Mouse (Mus musculus) liver, embryonic 14.5 days (tissue): ENCODE results near the gene Fam185a.

Source experiments
- CTCF ChIP-seq: IDR thresholded peaks from 2 replicates; pipeline ENCODE4 v1.5.1; 2016; ENCODE audit warnings: antibody characterized with exemption, low read depth, control low read depth
- EP300 ChIP-seq: IDR thresholded peaks from 2 replicates; pipeline ENCODE4 v1.6.1; 2016; ENCODE audit warnings: antibody characterized with exemption, low read depth

DNA sequence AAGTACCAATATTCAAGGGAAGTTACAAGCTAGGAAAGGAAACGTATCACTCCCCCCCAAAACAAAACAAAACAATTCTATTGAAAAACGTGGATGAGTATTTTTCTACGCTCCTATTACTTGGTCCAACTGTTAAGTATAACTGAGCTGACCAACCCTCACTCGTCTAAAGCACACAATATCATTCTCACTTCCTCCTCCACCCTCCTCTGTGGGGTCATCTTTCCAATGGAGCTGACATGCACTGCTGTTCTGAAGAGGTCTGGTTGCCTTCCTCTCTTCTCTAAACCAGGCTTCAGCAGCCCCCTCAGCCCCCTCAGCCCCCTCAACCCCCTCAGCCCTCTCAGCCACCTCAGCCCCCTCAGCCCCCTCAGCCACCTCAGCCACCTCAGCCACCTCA, 85.0 kb downstream of the Fam185a start:
- no peak for TF ChIP-seq CTCF
- TF ChIP-seq EP300, result no peak
